Mouse (Mus musculus): ENCODE data around the gene Gm26938. TPM values are rescaled to one million over a fixed set of nuclear protein-coding genes. Genes with fewer than 3 reads are reported as not detected.
A peak's percentile ranks its signal among the peaks of the same experiment; 100 is the strongest.

The Gm26938 gene
- polyA plus RNA-seq, 1 experiment from 2014 or later = 0.72 TPM

- ATAC-seq (ENCODE audit: low FRiP score, low TSS enrichment) = peak; percentile 69
- peak overlapping the region; percentile 38 for H3K4me2 ChIP-seq (replicated peaks; ENCODE audit: low read depth, low read length)
- peaks cover 20% of the 10 kb centered on the region; the same call in 1 of the 2 replicates for H3K36me3 ChIP-seq (ENCODE audit: insufficient read depth, low read length)
- peak overlapping the region; percentile 1; the same call in 1 of the 2 replicates for H3K4me3 ChIP-seq (ENCODE audit: low read length)
- WGBS = 6% methylated on average over 13 of the region's 13 CpGs
- no peaks in the 10 kb centered on the region for H3K27me3 ChIP-seq (ENCODE audit: insufficient read depth, low read length)
- H3K27ac ChIP-seq (ENCODE audit: low read length) = peak overlapping the region; percentile 84
- no peaks in the 10 kb centered on the region for H3K9me3 ChIP-seq (ENCODE audit: low read length)
- H3K9ac ChIP-seq (replicated peaks; ENCODE audit: low read length) = peak overlapping the region; percentile 18; the same call in 1 of the 2 replicates
- peaks cover 53% of the 10 kb centered on the region for H3K4me1 ChIP-seq (ENCODE audit: insufficient read depth, low read length)
Measured at GRCm38 (mm10) chr5:139796900-139797299, 29.3 kb downstream of the Gm26938 start.

GRCm38 (mm10) chr5:139796001-139796620, 30.1 kb downstream of the Gm26938 start:
- 77% methylated on average over 9 of the region's 9 CpGs for WGBS
- 0 out of 2 replicates have a peak overlapping the region, but pooled peaks have one; percentile 18 for H3K9ac ChIP-seq (replicated peaks; ENCODE audit: low read length)
- no peak for ATAC-seq (ENCODE audit: low FRiP score, low TSS enrichment)

GRCm38 (mm10) chr5:139794938-139795337, 31.3 kb downstream of the Gm26938 start:
- Histone ChIP-seq H3K4me1 (ENCODE audit: insufficient read depth, low read length) (peaks cover 58% of the 10 kb centered on the region), H3K27ac (ENCODE audit: low read length) (no peak overlapping the region), H3K27me3 (ENCODE audit: insufficient read depth, low read length) (no peaks in the 10 kb centered on the region), H3K9ac (replicated peaks; ENCODE audit: low read length) (no peak overlapping the region; the same call in 1 of the 2 replicates), H3K9me3 (ENCODE audit: low read length) (no peaks in the 10 kb centered on the region), H3K4me2 (replicated peaks; ENCODE audit: low read depth, low read length) (no peak overlapping the region), H3K4me3 (ENCODE audit: low read length) (no peak overlapping the region), H3K36me3 (ENCODE audit: insufficient read depth, low read length) (0 out of 2 replicates have a peak, but pooled peaks cover 4% of the 10 kb centered on the region)
- 51% methylated on average over 10 of the region's 10 CpGs for WGBS
- ATAC-seq (ENCODE audit: low FRiP score, low TSS enrichment) = no peak

More at GRCm38 (mm10) chr5:139796001-139796620, 30.1 kb downstream of the Gm26938 start:
- H3K9me3 ChIP-seq (ENCODE audit: low read length) = no peaks in the 10 kb centered on the region
- H3K4me1 ChIP-seq (ENCODE audit: insufficient read depth, low read length) = peaks cover 55% of the 10 kb centered on the region
- H3K4me3 ChIP-seq (ENCODE audit: low read length) = no peak overlapping the region
- H3K4me2 ChIP-seq (replicated peaks; ENCODE audit: low read depth, low read length) = no peak overlapping the region
- H3K27ac ChIP-seq (ENCODE audit: low read length) = peak overlapping the region; percentile 84; the same call in 1 of the 2 replicates
- no peaks in the 10 kb centered on the region for H3K27me3 ChIP-seq (ENCODE audit: insufficient read depth, low read length)
- H3K36me3 ChIP-seq (ENCODE audit: insufficient read depth, low read length) = peaks cover 13% of the 10 kb centered on the region; the same call in 1 of the 2 replicates

GRCm38 (mm10) chr5:139794137-139794536, 32.1 kb downstream of the Gm26938 start:
- no peak for ATAC-seq (ENCODE audit: low FRiP score, low TSS enrichment)
- H3K36me3 ChIP-seq (ENCODE audit: insufficient read depth, low read length) = no peaks in the 10 kb centered on the region
- H3K4me3 ChIP-seq (ENCODE audit: low read length) = no peak overlapping the region
- H3K4me2 ChIP-seq (replicated peaks; ENCODE audit: low read depth, low read length) = 0 out of 2 replicates have a peak overlapping the region, but pooled peaks have one; percentile 98
- no peaks in the 10 kb centered on the region for H3K9me3 ChIP-seq (ENCODE audit: low read length)
- no peak overlapping the region for H3K9ac ChIP-seq (replicated peaks; ENCODE audit: low read length)
- H3K27me3 ChIP-seq (ENCODE audit: insufficient read depth, low read length) = no peaks in the 10 kb centered on the region
- WGBS = 88% methylated on average over 5 of the region's 5 CpGs
- no peak overlapping the region for H3K27ac ChIP-seq (ENCODE audit: low read length)
- peaks cover 58% of the 10 kb centered on the region for H3K4me1 ChIP-seq (ENCODE audit: insufficient read depth, low read length)

GRCm38 (mm10) chr5:139793338-139794089, 32.7 kb downstream of the Gm26938 start:
- ATAC-seq (ENCODE audit: low FRiP score, low TSS enrichment) = no peak
- Histone ChIP-seq H3K4me2 (replicated peaks; ENCODE audit: low read depth, low read length) (peak overlapping the region; percentile 98), H3K4me3 (ENCODE audit: low read length) (peak overlapping the region; percentile 71), H3K9ac (replicated peaks; ENCODE audit: low read length) (no peak overlapping the region), H3K27ac (ENCODE audit: low read length) (peak overlapping the region; percentile 63), H3K9me3 (ENCODE audit: low read length) (no peaks in the 10 kb centered on the region), H3K36me3 (ENCODE audit: insufficient read depth, low read length) (no peaks in the 10 kb centered on the region), H3K4me1 (ENCODE audit: insufficient read depth, low read length) (peaks cover 54% of the 10 kb centered on the region), H3K27me3 (ENCODE audit: insufficient read depth, low read length) (no peaks in the 10 kb centered on the region)
- 36% methylated on average over 11 of the region's 11 CpGs for WGBS

GRCm38 (mm10) chr5:139792966-139793337, 33.3 kb downstream of the Gm26938 start:
- H3K4me3 ChIP-seq (ENCODE audit: low read length) = peak overlapping the region; percentile 71
- WGBS = 39% methylated on average over 3 of the region's 3 CpGs
- H3K9me3 ChIP-seq (ENCODE audit: low read length) = no peaks in the 10 kb centered on the region
- no peaks in the 10 kb centered on the region for H3K27me3 ChIP-seq (ENCODE audit: insufficient read depth, low read length)
- ATAC-seq (ENCODE audit: low FRiP score, low TSS enrichment) = no peak
- H3K4me1 ChIP-seq (ENCODE audit: insufficient read depth, low read length) = peaks cover 48% of the 10 kb centered on the region
- H3K27ac ChIP-seq (ENCODE audit: low read length) = peak overlapping the region; percentile 63
- H3K36me3 ChIP-seq (ENCODE audit: insufficient read depth, low read length) = no peaks in the 10 kb centered on the region
- no peak overlapping the region for H3K9ac ChIP-seq (replicated peaks; ENCODE audit: low read length)
- H3K4me2 ChIP-seq (replicated peaks; ENCODE audit: low read depth, low read length) = peak overlapping the region; percentile 98

GRCm38 (mm10) chr5:139792159-139792775, 33.9 kb downstream of the Gm26938 start:
- Histone ChIP-seq H3K27ac (ENCODE audit: low read length) (no peak overlapping the region), H3K4me3 (ENCODE audit: low read length) (peak overlapping the region; percentile 71), H3K9ac (replicated peaks; ENCODE audit: low read length) (peak overlapping the region; percentile 75), H3K9me3 (ENCODE audit: low read length) (no peaks in the 10 kb centered on the region), H3K4me2 (replicated peaks; ENCODE audit: low read depth, low read length) (peak overlapping the region; percentile 98), H3K27me3 (ENCODE audit: insufficient read depth, low read length) (no peaks in the 10 kb centered on the region), H3K4me1 (ENCODE audit: insufficient read depth, low read length) (peaks cover 42% of the 10 kb centered on the region), H3K36me3 (ENCODE audit: insufficient read depth, low read length) (no peaks in the 10 kb centered on the region)
- ATAC-seq (ENCODE audit: low FRiP score, low TSS enrichment) = no peak
- WGBS = 16% methylated on average over 11 of the region's 11 CpGs

GRCm38 (mm10) chr5:139791227-139792158, 34.7 kb downstream of the Gm26938 start, which contains the start of gene Mafk:
Gene Mafk (plus strand): TSS chr5:139791513.
- WGBS = under 1% methylated on average over 90 of the region's 92 CpGs
- peaks cover 34% of the 10 kb centered on the region for H3K4me1 ChIP-seq (ENCODE audit: insufficient read depth, low read length)
- no peaks in the 10 kb centered on the region for H3K27me3 ChIP-seq (ENCODE audit: insufficient read depth, low read length)
- peak within 1 kb of the TSS; percentile 15; the same call in 1 of the 2 replicates for H3K27ac ChIP-seq (ENCODE audit: low read length)
- H3K4me2 ChIP-seq (replicated peaks; ENCODE audit: low read depth, low read length) = peak within 1 kb of the TSS; percentile 98
- peak; percentile 91 for ATAC-seq (ENCODE audit: low FRiP score, low TSS enrichment)
- no peaks in the 10 kb centered on the region for H3K36me3 ChIP-seq (ENCODE audit: insufficient read depth, low read length)
- H3K9me3 ChIP-seq (ENCODE audit: low read length) = no peaks in the 10 kb centered on the region
- peak within 1 kb of the TSS; percentile 71 for H3K4me3 ChIP-seq (ENCODE audit: low read length)
- peak within 1 kb of the TSS; percentile 75 for H3K9ac ChIP-seq (replicated peaks; ENCODE audit: low read length)

GRCm38 (mm10) chr5:139789466-139789865, 36.7 kb downstream of the Gm26938 start:
- Histone ChIP-seq H3K36me3 (ENCODE audit: insufficient read depth, low read length) (no peaks in the 10 kb centered on the region), H3K4me3 (ENCODE audit: low read length) (no peak overlapping the region), H3K9me3 (ENCODE audit: low read length) (no peaks in the 10 kb centered on the region), H3K4me2 (replicated peaks; ENCODE audit: low read depth, low read length) (no peak overlapping the region), H3K4me1 (ENCODE audit: insufficient read depth, low read length) (peaks cover 26% of the 10 kb centered on the region), H3K27ac (ENCODE audit: low read length) (no peak overlapping the region), H3K27me3 (ENCODE audit: insufficient read depth, low read length) (no peaks in the 10 kb centered on the region), H3K9ac (replicated peaks; ENCODE audit: low read length) (no peak overlapping the region)
- no peak for ATAC-seq (ENCODE audit: low FRiP score, low TSS enrichment)
- WGBS = 64% methylated on average over 4 of the region's 4 CpGs
